Mouse (Mus musculus) mesoderm, embryonic 11.5 days (tissue): Measurements from ENCODE around the gene Pabpc5.

Source experiments
- DNase-seq: peaks from one replicate; pipeline ENCODE4 v3.0.0-alpha.2; 2012; ENCODE audit warnings: low read depth, low spot score

The Pabpc5 gene

DNA sequence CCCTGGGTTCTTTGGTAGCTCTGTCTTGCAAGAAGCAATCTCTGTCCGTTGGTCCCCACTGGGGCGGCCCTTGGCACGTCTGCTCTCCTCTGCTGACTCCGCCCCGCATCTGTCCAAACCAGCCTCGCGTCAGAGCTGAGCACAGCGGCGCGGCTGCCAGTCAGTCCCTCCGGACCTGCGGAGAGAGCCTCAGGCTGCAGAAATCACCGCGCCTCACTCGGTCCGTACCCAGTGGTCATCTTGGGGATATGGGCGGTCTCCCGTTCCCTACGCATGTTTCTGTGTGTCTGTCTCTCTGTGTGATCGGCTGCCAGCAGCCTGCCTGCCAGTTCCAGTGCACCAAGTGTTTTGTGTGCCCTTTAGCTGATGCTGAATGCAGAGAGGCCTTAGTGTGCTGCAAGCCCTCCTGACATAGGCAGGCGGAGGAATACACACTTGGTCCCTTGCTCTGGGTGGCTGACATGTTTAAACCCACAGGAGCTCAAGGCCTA is at the start of gene Pabpc5:
Gene Pabpc5 (plus strand): TSS at position 116 of the 491 bp plus-strand sequence.
- DNase-seq = peak; percentile 68

DNA sequence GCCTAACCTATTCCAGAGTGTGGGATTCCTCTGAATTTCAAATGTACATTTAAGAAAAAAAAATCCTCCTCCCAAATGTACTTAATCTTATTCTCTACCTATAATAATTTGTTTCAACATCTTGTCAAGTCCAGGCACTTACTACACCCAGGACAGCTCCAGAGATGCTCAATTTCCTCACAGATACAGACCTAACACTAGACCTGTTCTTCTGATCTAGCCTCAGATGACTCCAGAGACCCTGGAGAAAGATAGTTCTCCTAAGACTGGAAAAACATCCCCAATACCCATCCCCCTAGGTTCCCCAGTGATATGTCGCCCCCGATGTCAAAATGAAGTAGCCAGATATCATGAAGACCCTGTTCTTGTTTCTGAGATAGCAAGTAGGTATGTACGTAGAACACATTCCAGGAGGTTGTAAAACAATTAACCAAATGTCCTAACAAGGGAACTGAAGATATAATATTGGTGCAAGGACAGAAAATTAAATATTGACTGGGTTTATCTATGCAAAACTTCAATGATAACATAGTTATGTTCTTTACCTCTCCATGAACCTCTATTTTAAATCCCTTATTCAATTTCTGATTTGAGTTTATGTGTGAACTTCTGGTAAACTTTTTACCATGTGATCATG is 39.9 kb upstream of the Pabpc5 start:
- no peak for DNase-seq

DNA sequence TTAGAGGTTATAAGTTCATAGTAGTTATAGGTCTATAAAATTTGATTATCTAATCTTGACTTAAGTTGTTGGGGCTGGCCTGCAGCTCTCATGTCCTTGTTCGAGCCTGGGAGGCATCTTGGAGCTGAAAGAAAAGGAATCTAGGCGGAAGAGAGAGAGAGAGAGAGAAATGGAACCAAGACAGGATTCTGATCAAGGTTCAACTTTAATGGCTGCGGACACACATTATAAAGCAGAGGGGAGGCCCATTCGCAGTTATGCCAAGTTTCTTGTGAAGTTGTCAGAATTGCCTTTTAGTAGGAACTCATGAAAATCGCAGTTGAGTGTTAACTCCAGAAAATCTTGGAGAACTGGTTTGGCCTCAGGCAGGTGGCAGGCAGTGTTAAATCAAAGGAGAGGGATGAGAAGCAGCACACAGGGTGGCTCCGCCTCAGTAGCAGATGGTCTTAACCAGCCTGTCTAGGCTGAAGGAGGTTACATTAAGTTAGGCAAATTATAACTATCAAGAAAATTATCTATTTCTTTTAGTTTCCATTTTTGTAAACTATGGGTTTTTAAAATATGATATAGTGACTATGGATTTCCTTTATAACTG is 38.6 kb upstream of the Pabpc5 start:
- no peak for DNase-seq

DNA sequence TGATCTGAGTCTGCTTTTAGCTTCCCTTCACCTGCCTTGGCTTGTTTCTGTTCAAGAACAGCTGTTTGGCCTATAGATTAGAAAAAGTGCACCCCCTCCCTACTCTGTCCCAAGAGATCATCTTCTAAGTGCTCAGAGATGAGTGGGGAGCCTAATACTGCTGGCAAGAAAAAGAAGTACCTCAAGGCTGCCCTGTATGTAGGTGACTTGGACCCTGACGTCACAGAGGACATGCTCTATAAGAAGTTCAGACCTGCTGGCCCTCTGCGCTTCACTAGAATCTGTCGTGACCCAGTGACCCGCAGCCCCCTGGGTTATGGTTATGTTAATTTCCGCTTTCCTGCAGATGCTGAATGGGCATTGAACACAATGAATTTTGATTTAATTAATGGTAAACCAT is 856 bp downstream of the Pabpc5 start:
- DNase-seq = no peak
